Mouse (Mus musculus): ENCODE data around the gene Zfand5.
A peak's percentile ranks its signal among the peaks of the same experiment; 100 is the strongest.

- no peak for TF ChIP-seq CTCF (IDR thresholded peaks at IDR 0.05; ENCODE audit: borderline replicate concordance, insufficient read depth, low read depth, low read length)
- TF ChIP-seq POLR2A (IDR thresholded peaks at IDR 0.05; ENCODE audit: borderline replicate concordance, insufficient read depth, low read length) = peak; percentile 99
These were observed at the start of gene Zfand5 for GRCm38 (mm10) chr19:21271741-21272654.
